8 mouse cellular contexts compared by ENCODE assay signal in the genomic region with DNA sequence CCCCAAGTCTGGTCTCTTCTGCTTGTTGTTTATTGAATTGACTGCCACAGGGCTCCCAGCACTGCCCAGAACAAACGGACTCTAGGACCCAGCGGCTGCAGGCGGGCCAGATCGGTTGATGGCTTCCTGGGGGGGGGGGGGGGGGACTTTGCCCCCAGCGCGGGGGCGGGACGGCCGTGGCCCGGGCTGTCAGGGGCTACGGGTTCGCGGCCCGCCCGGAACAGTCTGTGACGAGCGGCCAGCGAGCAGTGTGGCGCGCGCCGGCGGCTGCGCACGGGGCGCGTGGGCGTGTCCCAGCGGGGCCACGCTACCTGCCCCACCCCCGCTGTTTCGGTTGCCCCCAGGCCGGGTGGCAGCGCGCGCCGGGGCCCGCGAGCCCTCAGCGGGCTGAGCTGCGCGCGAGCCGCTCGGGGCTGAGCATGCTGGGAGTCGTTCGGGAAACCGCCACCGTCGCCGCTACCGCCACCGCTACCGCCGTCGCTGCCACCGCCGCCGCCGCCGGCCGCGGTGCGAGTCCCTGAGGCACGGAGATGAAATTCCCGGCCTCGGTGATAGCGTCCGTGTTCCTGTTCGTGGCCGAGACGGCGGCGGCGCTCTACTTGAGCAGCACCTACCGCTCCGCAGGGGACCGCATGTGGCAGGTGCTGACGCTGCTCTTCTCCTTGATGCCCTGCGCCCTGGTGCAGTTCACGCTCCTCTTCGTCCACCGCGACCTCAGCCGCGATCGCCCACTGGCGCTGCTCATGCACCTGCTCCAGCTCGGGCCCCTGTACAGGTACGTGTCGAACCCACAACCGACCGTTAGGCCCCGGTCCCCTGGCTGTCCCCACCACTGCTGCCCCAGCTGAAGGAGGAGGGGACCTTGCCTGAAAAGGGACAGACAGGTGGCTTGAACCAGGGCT. TPM values are rescaled to one million over a fixed set of nuclear protein-coding genes. Genes with fewer than 3 reads are reported as not detected.
DNase-seq lines count a peak whose midpoint lies in the region; ATAC-seq and TF ChIP-seq lines count a peak whose summit lies in the region.

A gene (plus strand): TSS at position 297 of the 902 bp plus-strand sequence.

- no peaks in the 10 kb centered on the region for H3K9me3 ChIP-seq in forebrain, embryonic 10.5 days
- H3K9me3 ChIP-seq in heart, embryonic 15.5 days (replicated peaks): no peaks in the 10 kb centered on the region
- no peaks in the 10 kb centered on the region for H3K9me3 ChIP-seq in liver, embryonic 16.5 days (replicated peaks; ENCODE audit: control insufficient read depth, low read length)
- no peaks in the 10 kb centered on the region for H3K9me3 ChIP-seq in neural tube, embryonic 12.5 days
- no peaks in the 10 kb centered on the region for H3K9me3 ChIP-seq in stomach, postnatal 0 days (ENCODE audit: control insufficient read depth, low read length)

- no peaks in the 10 kb centered on the region for H3K4me1 ChIP-seq in forebrain, embryonic 10.5 days
- 0 out of 2 replicates have a peak, but pooled peaks cover 3% of the 10 kb centered on the region for H3K4me1 ChIP-seq in heart, embryonic 15.5 days (replicated peaks)
- H3K4me1 ChIP-seq in liver, embryonic 16.5 days (ENCODE audit: control insufficient read depth, low read depth, low read length): no peaks in the 10 kb centered on the region; the same call in none of the 2 replicates
- H3K4me1 ChIP-seq in neural tube, embryonic 12.5 days: no peaks in the 10 kb centered on the region
- no peaks in the 10 kb centered on the region for H3K4me1 ChIP-seq in stomach, postnatal 0 days (replicated peaks; ENCODE audit: control insufficient read depth, insufficient read depth)

- 0 out of 2 replicates have a peak, but pooled peaks have one; percentile 13 for TF ChIP-seq POLR2A in brain, embryonic 14.5 days (IDR thresholded peaks at IDR 0.05; ENCODE audit: borderline replicate concordance, extremely low read depth, insufficient read depth, insufficient read length, poor library complexity, severe bottlenecking)

- peak within 1 kb of the TSS; percentile 65 for H3K4me2 ChIP-seq in heart, embryonic 15.5 days
- H3K4me2 ChIP-seq in liver, embryonic 16.5 days (ENCODE audit: low read depth, low read length): peak within 1 kb of the TSS; percentile 50
- peak within 1 kb of the TSS; percentile 58 for H3K4me2 ChIP-seq in neural tube, embryonic 12.5 days (replicated peaks)
- H3K4me2 ChIP-seq in stomach, postnatal 0 days (replicated peaks; ENCODE audit: low read depth): peak within 1 kb of the TSS; percentile 50

- ATAC-seq in CD4-positive, CD25-positive, alpha-beta regulatory T cell, adult 4 months: peak; percentile 72
- ATAC-seq in heart, embryonic 15.5 days (replicated peaks; ENCODE audit: insufficient number of reproducible peaks, insufficient read depth, low FRiP score, low read depth): peak; percentile 82
- ATAC-seq in liver, embryonic 16.5 days (ENCODE audit: low read depth): peak; percentile 92
- ATAC-seq in neural tube, embryonic 12.5 days (ENCODE audit: low FRiP score, low read depth): peak; percentile 88
- peak; percentile 94 for ATAC-seq in stomach, postnatal 0 days (ENCODE audit: low FRiP score, low TSS enrichment)

- H3K27ac ChIP-seq in forebrain, embryonic 10.5 days: peak within 1 kb of the TSS; percentile 83
- peak within 1 kb of the TSS; percentile 67 for H3K27ac ChIP-seq in heart, embryonic 15.5 days
- H3K27ac ChIP-seq in liver, embryonic 16.5 days (ENCODE audit: low read length): peak within 1 kb of the TSS; percentile 92
- no peak within 1 kb of the TSS for H3K27ac ChIP-seq in neural tube, embryonic 12.5 days
- peak within 1 kb of the TSS; percentile 65 for H3K27ac ChIP-seq in stomach, postnatal 0 days (replicated peaks)

- 10% methylated on average over 47 of the region's 94 CpGs for WGBS in forebrain, embryonic 10.5 days
- WGBS in heart, embryonic 15.5 days: 10% methylated on average over 38 of the region's 94 CpGs
- WGBS in liver, embryonic 16.5 days (ENCODE audit: insufficient replicate concordance): 7% methylated on average over 83 of the region's 94 CpGs
- WGBS in neural tube, embryonic 12.5 days: 7% methylated on average over 79 of the region's 94 CpGs
- 8% methylated on average over 50 of the region's 94 CpGs for WGBS in stomach, postnatal 0 days

- TF ChIP-seq CTCF in brain, embryonic 14.5 days (IDR thresholded peaks at IDR 0.05; ENCODE audit: borderline replicate concordance, extremely low read depth, insufficient read depth, insufficient read length): no peak
- TF ChIP-seq CTCF in stomach, postnatal 0 days (IDR thresholded peaks at IDR 0.05; ENCODE audit: low read depth): no peak

- H3K4me3 ChIP-seq in forebrain, embryonic 10.5 days: peak within 1 kb of the TSS; percentile 63
- peak within 1 kb of the TSS; percentile 63 for H3K4me3 ChIP-seq in heart, embryonic 15.5 days
- H3K4me3 ChIP-seq in liver, embryonic 16.5 days (ENCODE audit: low read depth, low read length): peak within 1 kb of the TSS; percentile 78
- peak within 1 kb of the TSS; percentile 56 for H3K4me3 ChIP-seq in neural tube, embryonic 12.5 days
- peak within 1 kb of the TSS; percentile 56 for H3K4me3 ChIP-seq in stomach, postnatal 0 days (ENCODE audit: low read depth, low read length)

- peak; percentile 83 for DNase-seq in brain, embryonic 14.5 days (ENCODE audit: low read depth)
- DNase-seq in forebrain, embryonic 10.5 days (ENCODE audit: extremely low spot score, low spot score): peak; percentile 56
- peak; percentile 56 for DNase-seq in kidney, postnatal 14 days
- peak; percentile 78 for DNase-seq in stomach, postnatal 0 days (ENCODE audit: low spot score)

- TF ChIP-seq EP300 in stomach, postnatal 0 days (optimal IDR thresholded peaks at IDR 0.05): no peak

- H3K9ac ChIP-seq in heart, embryonic 15.5 days: peak within 1 kb of the TSS; percentile 53
- H3K9ac ChIP-seq in liver, embryonic 16.5 days (ENCODE audit: low read depth, low read length): peak within 1 kb of the TSS; percentile 86
- peak within 1 kb of the TSS; percentile 49 for H3K9ac ChIP-seq in neural tube, embryonic 12.5 days
- H3K9ac ChIP-seq in stomach, postnatal 0 days (ENCODE audit: low read length): peak within 1 kb of the TSS; percentile 61

- H3K36me3 ChIP-seq in forebrain, embryonic 10.5 days (replicated peaks): no peaks in the 10 kb centered on the region
- H3K36me3 ChIP-seq in heart, embryonic 15.5 days: no peaks in the 10 kb centered on the region
- no peaks in the 10 kb centered on the region for H3K36me3 ChIP-seq in liver, embryonic 16.5 days (ENCODE audit: control insufficient read depth, insufficient read depth)
- H3K36me3 ChIP-seq in neural tube, embryonic 12.5 days: no peaks in the 10 kb centered on the region
- H3K36me3 ChIP-seq in stomach, postnatal 0 days (ENCODE audit: control insufficient read depth, insufficient read depth, low read length): no peaks in the 10 kb centered on the region

- peaks cover 5% of the 10 kb centered on the region; the same call in 1 of the 2 replicates for H3K27me3 ChIP-seq in forebrain, embryonic 10.5 days (ENCODE audit: poor library complexity, severe bottlenecking)
- no peaks in the 10 kb centered on the region for H3K27me3 ChIP-seq in heart, embryonic 15.5 days
- H3K27me3 ChIP-seq in liver, embryonic 16.5 days (ENCODE audit: control insufficient read depth, insufficient read depth, low read depth, low read length): no peaks in the 10 kb centered on the region
- no peaks in the 10 kb centered on the region for H3K27me3 ChIP-seq in neural tube, embryonic 12.5 days (replicated peaks)
- no peaks in the 10 kb centered on the region for H3K27me3 ChIP-seq in stomach, postnatal 0 days (ENCODE audit: control insufficient read depth, insufficient read depth, low read length)

RNA-seq across cellular contexts. Expression of the gene that starts here (rescaled TPM):
- polyA plus RNA-seq in CD4-positive, CD25-positive, alpha-beta regulatory T cell, adult 4 months (2017; shearing (Covaris generic)): 1 to 10 TPM in 1 of 2 experiments, under 1 TPM in 1; 0.86 to 1.5 TPM
- 3.5 and 5.1 TPM in 2 replicates for polyA plus RNA-seq in brain, embryonic 14.5 days (2012; rRNA removed)
- polyA plus RNA-seq in forebrain, embryonic 10.5 days (2016; fragmentation: Nextera tagmentation; extraction: Ambion mirVana): 2.9 and 3.3 TPM in 2 replicates
- 2.9 and 3.6 TPM in 2 replicates for polyA plus RNA-seq in heart, embryonic 15.5 days (2015; fragmentation: Nextera tagmentation; extraction: Ambion mirVana)
- polyA plus RNA-seq in liver, embryonic 16.5 days (2015; fragmentation: Nextera tagmentation; extraction: Ambion mirVana): 25.2 and 26.2 TPM in 2 replicates
- 2.6 and 3.2 TPM in 2 replicates for polyA plus RNA-seq in neural tube, embryonic 12.5 days (2016; fragmentation: Nextera tagmentation; extraction: Ambion mirVana)
- polyA plus RNA-seq in stomach, postnatal 0 days (2015; fragmentation: Nextera tagmentation; extraction: Ambion mirVana): 2.0 and 2.5 TPM in 2 replicates
